Mouse (Mus musculus): Measurements from ENCODE around the gene Tef. TPM values are rescaled to one million over a fixed set of nuclear protein-coding genes. Genes with fewer than 3 reads are reported as not detected.

Gene Tef
- total RNA-seq, 1 experiment from 2014 or later: 20.6 TPM

DNA sequence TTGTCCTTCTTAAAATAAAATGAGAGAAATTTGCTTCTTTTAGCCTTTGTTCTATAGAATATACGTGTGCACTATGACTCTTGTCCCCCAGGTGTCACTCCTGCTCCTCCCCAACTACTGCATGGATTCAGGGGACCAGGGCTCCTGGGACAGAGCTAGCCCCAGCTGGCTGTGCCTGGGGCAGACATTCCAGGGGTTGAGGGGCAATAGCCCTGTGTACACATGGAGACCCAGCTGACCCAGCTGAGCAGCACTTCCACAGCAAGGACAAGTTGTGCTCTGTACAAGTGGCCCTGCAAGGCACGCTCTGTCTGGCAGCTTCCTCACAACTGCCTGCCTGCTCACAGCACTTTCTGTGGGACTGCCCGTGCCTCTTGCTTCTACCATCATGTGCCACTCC is 6.0 kb upstream of the Tef start:
- ATAC-seq (replicated peaks; ENCODE audit: low read depth, poor library complexity, severe bottlenecking): peak; percentile 66; the same call in 1 of the 2 replicates

DNA sequence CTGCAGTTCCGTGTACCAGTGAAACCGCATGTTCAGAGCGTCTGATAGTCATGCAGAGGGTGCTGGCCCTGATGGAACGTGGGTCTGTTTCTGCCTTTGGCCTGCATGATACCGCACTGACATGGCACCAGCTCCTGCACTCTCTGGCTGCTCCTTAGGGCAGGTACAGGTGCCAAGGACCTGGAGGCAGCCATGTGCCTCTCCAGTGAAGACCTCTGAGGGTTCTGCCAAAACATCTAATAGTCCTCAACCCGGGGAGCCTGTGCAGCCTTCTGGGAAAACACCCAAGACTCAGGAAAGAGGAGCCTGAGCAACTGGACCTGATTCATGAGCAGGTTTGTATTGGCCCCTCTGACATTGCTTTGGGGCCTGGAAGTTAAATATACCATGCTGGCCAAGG is 4.4 kb upstream of the Tef start:
- no peak for ATAC-seq (replicated peaks; ENCODE audit: low read depth, poor library complexity, severe bottlenecking)

DNA sequence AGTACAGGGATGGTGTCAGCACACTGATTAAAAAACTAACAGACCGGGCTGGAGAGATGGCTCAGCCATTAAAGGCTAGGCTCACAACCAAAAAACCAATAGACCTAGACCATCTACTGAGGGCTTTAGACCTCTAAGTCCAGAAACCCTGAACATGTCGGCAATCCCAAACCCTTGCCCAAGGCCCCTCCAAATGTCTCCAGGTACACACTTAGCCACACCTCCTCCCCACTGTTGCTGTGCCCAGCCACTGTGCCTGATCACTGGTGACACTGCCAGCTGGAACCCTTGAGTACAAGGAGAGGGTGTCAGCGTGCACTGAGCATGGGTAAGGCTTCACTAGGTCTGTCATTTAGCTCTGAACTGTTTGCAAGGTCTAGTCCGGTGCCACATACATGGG is 3.8 kb upstream of the Tef start:
- no peak for ATAC-seq (replicated peaks; ENCODE audit: low read depth, poor library complexity, severe bottlenecking)

DNA sequence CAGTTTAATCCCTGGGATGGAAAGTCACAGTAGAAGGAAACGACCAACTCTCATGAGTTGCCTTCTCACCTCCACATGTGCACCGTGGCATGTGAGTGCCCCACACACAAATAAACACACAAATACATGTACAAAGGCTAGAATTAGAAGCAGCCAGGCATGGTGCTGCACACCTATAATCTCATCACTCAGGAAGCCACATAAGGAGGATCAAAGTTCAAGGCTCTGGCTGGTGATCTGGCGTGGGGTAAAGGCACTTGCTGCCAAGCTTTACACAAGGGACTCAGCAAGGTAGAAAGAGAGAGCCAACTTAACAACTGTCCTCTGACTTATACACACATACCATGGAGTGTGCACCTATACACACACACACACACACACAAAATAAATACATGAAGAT is 1.8 kb upstream of the Tef start:
- no peak for ATAC-seq (replicated peaks; ENCODE audit: low read depth, poor library complexity, severe bottlenecking)

DNA sequence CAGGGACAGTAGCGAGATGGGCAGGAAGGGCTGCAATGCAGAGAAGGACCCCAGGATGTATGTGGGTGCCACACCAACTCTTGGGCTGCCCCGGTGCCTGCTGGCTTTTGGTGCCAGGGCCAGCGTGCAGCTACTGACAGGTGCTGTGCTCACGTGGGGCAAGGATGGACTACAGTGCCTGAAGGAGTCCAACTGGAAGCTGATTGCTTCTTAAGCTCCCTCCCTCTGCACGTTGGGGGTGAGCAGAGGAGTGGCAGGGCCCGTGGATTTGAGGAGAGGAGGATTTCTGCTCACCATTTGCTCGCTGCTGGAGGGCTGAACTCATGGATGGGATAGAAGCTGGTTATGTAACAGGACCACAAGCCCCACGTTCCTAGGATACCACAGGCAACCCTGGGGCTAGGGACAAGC is 725 bp downstream of the Tef start:
- no peak for ATAC-seq (replicated peaks; ENCODE audit: low read depth, poor library complexity, severe bottlenecking)

DNA sequence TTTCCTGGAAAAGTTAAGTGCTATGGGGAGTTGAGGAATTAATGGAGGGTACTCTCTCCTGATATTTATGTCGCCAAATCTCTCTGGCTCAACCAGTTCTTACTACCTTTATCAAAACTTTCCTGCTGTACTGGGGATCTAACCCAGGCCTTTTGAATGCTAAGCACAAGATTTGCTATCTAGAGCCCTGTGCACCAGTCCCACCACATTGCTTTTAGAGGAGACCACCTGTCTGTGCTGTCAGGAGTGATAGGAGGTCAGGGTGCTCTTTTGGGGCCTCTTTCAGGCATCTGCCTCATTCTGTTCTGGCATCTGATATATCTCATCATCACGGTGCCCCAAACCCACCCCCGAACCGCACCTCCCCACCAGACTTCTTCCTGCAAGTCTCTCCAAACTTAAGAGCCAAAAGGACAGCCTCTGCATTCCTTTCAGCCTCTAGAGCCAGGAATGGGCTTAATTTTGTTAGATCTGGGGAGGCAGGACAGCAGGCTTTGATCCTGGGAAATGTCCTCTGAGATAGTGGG is 1.3 kb downstream of the Tef start:
- ATAC-seq (replicated peaks; ENCODE audit: low read depth, poor library complexity, severe bottlenecking): no peak

DNA sequence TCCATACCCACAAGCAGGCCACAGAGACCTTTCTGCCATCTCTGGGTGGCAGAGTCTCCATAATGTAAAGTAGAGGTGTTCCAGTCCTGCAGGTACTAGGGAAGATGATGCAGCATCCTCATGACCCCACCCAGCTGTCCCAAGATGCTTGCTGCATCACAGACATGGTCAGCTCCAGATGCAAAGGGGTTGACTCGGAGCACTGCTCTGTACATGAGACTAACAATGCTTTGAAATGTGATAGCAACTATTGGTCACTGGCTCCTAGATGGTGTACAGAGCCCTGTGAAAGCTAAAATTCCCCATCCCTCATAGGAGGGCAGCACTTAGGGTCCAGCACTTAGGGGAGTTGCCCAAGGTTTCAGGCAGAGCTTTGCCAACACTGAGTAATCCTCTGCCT is 2.0 kb downstream of the Tef start:
- no peak for ATAC-seq (replicated peaks; ENCODE audit: low read depth, poor library complexity, severe bottlenecking)

DNA sequence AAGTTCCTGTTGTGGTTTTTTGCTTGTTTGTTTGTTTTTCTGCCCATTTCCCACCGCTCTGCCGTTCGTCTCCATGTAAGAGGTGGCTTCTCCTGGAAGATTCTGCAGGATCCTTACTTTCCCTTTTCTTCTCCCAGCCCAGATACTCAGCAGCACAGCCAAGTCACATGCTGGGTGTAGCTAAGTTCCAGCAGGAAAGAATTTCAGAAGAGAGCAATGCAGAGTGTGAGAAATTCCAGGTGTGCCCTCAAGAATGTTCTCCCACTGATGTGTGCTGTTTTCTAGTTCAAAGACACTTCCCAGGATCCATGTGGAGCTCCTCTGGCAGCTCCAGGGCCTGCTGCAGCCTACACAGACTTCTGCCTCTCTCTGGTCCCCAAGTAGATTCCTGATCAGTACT is 2.7 kb downstream of the Tef start:
- no peak for ATAC-seq (replicated peaks; ENCODE audit: low read depth, poor library complexity, severe bottlenecking)

DNA sequence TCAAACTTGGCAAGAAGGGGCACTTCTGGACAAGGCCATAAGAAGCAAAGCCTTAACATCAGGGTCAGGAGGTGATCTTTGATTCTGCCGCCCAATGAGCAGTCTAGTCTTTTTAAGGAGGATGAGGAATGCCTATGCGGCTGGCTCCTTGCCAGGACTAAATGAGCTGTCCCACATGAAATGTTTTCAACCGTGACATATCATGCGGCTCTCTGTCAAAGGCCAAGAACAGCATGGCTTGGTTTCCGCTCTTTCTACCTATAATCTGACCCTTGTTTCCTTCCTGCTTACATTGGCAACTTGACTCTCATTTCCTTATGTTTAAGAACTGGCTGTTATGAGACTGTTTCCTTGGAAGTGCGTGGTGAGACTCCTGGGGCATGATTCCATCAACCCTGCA is 3.4 kb downstream of the Tef start:
- no peak for ATAC-seq (replicated peaks; ENCODE audit: low read depth, poor library complexity, severe bottlenecking)

DNA sequence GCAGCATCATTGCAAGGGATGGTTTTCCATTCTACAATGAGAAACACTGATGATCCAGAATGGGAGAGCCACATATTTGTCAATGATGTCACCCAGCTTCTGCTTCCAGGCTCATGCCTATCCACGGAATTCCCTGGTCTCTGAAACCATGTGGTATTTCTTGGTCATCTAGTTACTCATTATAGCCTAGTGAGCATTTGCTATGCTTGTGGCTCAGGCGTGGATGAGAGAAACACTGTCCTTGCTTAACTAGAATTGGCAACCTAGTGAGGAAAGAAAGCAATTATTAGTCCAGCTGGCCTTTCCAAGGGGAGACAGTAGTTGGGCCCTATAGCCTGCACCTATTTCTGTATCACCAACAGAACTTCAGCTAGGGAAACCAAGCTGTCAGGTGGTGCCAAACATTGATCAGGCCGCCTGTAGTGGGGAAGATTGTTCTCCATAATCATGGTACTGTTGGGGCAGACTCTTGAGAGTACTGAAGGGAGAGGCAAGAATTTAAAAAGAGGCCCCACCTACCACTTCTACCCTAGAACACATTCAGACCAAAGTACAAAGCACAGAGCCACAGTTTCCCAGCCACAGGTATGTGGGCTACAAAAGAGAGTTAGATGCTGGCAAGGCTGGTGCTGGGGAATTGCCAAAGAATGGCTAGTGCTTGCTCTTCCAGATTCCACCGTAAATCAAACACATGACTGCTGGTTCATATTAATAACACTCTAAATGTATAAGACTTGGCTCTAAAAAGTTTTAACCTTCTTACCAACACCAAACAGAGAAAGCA is 4.6 kb downstream of the Tef start:
- ATAC-seq (replicated peaks; ENCODE audit: low read depth, poor library complexity, severe bottlenecking): no peak

DNA sequence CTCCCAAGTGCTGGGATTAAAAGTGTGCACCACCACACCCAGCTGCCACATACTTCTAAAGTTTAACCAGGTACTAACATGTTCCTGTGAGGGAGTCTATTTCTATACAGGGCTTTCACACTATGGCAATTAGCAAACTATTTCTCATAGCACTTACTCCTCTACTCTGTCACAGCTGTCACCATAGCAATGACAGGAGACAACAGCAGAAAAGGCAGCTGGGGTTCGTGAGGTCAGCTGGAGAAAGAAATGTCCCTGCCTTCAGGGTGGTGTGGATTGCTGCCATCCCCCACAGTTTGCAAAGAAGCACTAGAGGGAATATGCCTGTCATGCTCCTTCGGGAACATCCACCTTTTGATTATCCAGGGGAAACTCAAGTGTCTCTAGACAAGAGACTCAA is 6.6 kb downstream of the Tef start:
- no peak for ATAC-seq (replicated peaks; ENCODE audit: low read depth, poor library complexity, severe bottlenecking)

DNA sequence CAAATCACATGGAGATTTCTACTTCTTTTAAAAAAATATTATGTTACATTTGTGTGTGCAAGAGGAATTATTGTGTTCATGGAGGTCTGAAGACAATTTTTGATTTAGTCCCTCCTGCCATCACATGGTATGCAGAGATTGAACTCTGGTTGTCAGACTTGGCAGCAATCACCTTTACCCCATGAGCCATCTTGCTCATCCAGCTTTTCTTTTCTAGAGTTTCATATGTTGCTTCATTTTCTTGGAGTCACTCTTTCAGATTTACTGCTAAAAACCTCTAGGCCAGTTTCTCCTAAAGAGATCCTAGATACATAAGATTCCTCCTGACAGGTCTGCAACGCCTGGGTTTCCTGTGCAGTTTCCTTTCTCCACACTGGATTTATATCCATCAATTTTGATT is 7.3 kb downstream of the Tef start:
- ATAC-seq (replicated peaks; ENCODE audit: low read depth, poor library complexity, severe bottlenecking): no peak

DNA sequence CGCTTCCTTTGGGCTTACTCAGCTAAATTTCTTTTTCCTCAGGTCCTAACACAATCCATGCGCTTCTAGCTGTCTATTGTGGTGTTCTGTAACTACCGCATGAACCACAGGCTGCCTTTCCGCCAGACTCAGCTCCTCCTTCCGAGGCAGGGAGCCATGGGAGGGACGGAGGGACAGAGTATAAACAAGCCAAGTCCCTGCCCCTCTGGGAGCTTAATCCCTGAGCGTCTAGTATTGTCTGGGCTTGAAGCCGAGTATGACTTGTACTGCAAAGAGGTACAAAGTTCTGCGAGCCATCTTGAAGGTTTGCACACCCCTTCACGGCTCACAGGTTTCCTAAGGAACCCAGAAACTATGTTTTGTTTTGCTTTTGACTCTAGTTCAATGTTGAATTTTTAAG is 7.9 kb downstream of the Tef start:
- ATAC-seq (replicated peaks; ENCODE audit: low read depth, poor library complexity, severe bottlenecking): peak; percentile 65

DNA sequence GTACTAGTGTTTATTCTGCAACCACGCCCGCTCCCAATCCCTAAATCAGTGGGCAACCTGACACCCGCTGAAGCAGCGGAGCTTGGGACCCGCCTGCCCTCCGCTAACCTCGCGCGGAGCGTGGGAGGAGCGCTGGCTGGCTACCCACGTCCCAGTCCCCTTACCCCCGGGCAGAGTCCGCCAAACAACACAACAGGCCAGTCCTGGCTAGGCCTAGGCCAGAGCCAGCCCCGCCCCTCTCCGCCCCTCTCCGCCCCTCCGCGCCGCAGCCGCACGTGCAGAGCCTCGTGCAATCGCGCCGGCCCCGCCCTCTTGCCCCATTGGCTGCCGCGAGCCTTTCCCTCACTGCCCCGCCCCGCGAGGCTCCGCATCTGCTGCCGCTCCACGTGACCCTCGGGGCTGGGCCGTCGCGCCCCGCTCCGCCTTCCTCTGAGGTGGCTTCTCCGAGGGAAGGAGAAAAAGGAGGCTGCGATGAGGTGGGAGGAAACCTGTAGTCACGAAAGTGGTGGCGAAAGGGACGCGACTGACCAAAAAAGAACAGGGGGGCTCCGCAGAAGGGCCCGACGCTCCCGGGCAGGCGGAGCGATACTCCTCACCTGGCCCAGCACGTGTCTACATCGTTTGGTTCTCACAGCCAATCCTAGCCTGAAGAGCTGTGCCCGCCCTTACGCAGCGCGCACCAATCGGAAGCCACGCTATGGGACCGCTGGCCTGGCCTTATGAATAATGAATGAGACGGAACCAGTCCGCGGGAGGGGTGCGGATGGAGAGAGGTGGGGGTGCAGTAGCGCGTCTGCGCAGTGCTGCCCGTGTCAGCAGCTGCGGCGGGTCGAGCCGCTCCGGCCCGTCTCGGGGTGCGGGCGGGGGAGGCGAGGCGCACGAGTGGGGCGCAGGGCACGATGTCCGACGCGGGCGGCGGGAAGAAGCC is 8.7 kb downstream of the Tef start:
- ATAC-seq (replicated peaks; ENCODE audit: low read depth, poor library complexity, severe bottlenecking): peak; percentile 83

DNA sequence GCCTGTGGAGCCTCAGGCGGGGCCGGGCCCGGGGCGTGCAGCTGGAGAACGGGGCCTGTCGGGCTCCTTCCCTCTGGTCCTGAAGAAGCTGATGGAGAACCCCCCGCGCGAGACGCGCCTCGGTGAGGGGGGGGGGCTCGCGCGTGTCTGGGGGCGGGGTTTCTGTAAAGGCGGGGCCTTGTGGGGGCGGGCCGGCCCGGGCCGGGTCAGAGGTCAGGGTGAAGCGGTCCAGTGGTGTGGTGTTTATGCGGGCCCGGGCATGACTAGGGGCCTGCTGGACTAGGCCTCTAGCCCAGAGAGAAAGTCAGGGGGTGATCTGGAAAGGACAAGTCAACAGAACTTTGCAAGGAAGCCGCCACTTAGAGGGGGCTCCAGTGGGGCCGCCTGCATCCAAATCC is 9.4 kb downstream of the Tef start:
- no peak for ATAC-seq (replicated peaks; ENCODE audit: low read depth, poor library complexity, severe bottlenecking)

DNA sequence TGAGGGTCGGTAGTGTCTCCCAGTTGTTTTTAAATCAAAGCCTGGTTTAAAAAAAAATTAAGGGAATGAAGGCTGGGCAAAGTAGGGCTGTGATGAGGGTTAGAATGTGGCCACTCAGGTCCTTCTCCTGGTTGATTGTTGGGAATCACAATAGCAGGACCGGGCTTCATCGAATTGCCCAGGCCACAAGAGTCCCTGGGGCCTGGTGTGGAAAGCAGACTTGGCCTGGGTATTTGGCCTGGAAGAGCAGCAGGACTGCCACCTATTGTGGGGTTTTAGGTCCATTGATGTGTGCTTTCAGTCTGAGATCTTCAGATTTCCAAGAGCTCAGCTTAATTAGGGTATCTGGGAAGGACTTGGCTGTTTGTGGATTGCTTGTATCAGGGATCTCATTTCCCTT is 10.1 kb downstream of the Tef start:
- no peak for ATAC-seq (replicated peaks; ENCODE audit: low read depth, poor library complexity, severe bottlenecking)

DNA sequence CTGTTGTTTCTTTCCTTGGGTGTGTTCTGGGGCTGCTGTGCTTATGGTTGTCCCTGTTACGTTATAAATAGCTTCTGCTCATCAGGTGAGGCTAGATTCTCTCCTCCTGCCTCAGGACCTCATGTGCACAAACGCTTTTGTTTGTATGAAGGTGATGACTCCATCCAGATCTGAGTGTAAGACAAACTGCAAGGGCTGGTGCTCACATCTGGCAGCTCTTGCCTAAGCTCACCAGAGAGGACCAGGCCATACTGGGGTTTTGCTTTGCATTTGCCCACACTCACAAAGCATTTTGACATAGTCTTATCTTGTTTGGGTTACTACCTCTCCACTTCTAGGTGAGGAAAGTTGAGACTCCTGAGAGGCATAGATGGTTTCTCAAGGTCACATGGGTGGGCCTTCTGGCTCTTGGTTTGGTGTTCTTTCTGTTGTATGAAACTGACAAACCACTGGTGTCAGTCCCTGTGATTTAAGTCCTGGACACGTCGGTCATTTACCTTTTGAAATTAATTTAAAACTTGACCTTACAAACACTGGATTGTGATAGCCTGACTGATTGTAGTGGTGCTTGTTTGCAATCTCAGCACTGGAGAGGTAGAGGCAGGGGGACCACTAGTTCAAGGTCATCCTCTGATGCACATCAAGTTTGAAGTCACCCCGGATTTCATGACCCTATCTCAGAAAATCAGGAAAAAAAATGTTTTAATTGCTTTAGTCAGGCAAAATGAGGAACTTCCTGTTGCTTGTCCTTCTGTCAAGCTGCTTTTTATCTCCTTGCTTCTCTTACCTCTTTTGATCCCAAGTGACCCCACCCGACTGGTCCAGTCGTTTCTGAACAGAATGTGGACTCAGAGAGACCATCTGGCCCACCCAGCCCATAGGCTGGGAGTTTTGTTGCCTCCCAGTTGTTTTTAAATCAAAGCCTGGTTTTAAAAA is 10.7 kb downstream of the Tef start:
- no peak for ATAC-seq (replicated peaks; ENCODE audit: low read depth, poor library complexity, severe bottlenecking)

DNA sequence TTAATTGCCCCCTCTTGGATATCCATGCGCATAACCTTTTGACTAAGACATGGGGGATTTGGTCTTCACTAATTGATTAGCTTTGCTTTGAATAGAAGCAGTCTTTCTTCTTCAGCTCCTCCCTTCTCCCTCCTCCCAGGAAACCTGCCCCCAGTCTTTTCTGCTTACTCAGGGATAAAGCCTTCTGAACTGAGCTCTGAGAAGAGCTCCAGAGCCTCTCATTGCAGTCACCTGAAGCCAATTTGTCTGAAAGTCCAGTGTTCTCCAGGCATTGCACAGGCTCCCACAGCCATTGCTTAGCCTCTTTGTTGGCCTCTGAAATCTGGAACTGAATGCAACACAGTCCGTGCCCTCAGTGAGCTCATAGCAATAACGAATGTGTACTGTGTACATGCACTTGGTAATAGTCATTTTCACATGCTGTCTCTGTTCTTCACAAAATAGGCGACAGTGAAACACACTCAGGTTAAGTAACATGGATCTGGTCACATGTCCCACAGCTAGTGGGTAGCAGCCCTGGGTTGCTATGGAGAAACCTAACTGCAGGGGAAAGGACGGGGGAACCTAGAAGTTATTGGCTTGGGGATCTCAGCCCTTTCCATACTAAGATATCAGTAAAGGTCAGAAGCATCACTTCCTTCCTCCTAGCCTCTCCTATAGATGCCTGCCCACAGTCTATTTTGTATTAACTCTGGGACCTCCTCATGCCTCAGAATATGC is 11.9 kb downstream of the Tef start:
- ATAC-seq (replicated peaks; ENCODE audit: low read depth, poor library complexity, severe bottlenecking): peak; percentile 13; the same call in 1 of the 2 replicates

DNA sequence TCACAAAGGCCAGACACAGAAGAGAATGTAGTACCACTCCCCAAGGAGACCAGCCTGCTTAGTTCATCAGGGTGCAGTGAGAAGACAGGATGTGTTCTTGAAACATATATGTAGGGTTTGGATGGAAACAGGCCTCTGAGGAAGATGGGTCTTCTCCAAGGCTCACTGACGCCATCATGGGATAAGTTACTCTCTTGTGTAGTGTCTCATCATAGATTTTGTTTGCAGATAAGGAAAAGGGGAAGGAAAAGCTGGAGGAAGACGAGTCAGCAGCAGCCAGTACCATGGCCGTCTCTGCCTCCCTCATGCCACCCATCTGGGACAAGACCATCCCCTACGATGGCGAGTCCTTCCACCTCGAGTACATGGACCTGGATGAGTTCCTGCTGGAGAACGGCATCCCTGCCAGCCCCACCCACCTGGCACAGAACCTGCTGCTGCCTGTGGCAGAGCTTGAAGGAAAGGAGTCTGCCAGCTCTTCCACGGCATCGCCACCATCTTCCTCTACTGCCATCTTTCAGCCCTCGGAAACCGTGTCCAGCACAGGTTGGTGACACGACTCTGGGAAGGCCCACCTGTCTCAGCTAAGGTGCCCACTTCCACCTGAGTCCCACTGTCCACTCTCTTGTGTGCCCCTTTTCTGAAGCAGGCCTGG is 12.6 kb downstream of the Tef start:
- no peak for ATAC-seq (replicated peaks; ENCODE audit: low read depth, poor library complexity, severe bottlenecking)
